Mouse (Mus musculus): ENCODE results near the gene Nedd9.

DNA sequence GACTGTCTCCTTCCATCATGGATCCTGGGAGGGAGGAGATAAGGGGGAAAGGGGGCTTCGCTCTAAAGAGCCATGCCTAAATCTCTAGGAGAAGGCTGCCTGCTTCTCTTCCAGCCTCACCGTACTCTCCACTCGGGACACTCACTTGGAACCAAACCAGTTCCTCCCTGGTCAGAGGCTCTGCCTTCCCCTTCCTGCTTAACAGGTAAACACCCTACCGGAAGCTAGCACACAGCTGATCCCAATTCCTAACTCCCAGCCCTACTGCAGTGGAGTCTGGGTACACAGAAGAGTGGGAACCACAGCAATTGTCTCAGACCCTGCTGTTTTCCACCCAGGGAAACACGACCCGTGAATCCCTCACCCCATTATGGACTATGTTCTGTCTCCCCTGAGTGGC, 191.3 kb downstream of the Nedd9 start:
- TF ChIP-seq CTCF (IDR thresholded peaks at IDR 0.05; ENCODE audit: low read depth, low read length), result no peak
- no peak for TF ChIP-seq POLR2A (IDR thresholded peaks at IDR 0.05; ENCODE audit: extremely low read depth, insufficient read depth, low read length)
